Mouse (Mus musculus): Measurements from ENCODE around the gene Mbl2.
"Not testable (repeated sequence)": the region's sequence is repeated elsewhere in the genome, so short reads cannot be mapped to it uniquely, and the experiment has no call there.

Mbl2 gene

GRCm38 (mm10) chr19:30232691-30233090 lies at the start of gene Mbl2:
Mbl2 (plus strand) TSS chr19:30232942.
- no peak for DNase-seq (ENCODE audit: low spot score in 2 of 2)

- DNase-seq (ENCODE audit: low spot score in 2 of 2): no peak
These were observed 47.2 kb upstream of the Mbl2 start for GRCm38 (mm10) chr19:30185536-30185935.

- DNase-seq (ENCODE audit: low spot score in 2 of 2): no peak
These were observed 45.5 kb upstream of the Mbl2 start for GRCm38 (mm10) chr19:30187232-30187631.

- no peak for DNase-seq (ENCODE audit: low spot score in 2 of 2)
These were observed 37.7 kb upstream of the Mbl2 start for GRCm38 (mm10) chr19:30194999-30195398.

- no peak for DNase-seq (ENCODE audit: low spot score in 2 of 2)
These were observed 30.6 kb upstream of the Mbl2 start for GRCm38 (mm10) chr19:30202177-30202576.

- peak in 1 of 2 experiments; percentile 28 for DNase-seq (ENCODE audit: low spot score in 2 of 2)
These were observed 27.5 kb upstream of the Mbl2 start for GRCm38 (mm10) chr19:30205159-30205816.

GRCm38 (mm10) chr19:30205874-30206273 lies 26.9 kb upstream of the Mbl2 start:
- no peak for DNase-seq (ENCODE audit: low spot score in 2 of 2)

GRCm38 (mm10) chr19:30206981-30207380 lies 25.8 kb upstream of the Mbl2 start:
- no peak for DNase-seq (ENCODE audit: low spot score in 2 of 2)

- not testable (repeated sequence) for DNase-seq (ENCODE audit: low spot score in 2 of 2)
These were observed 23.7 kb upstream of the Mbl2 start for GRCm38 (mm10) chr19:30209006-30209405.

- no peak for DNase-seq (ENCODE audit: low spot score in 2 of 2)
These were observed 18.7 kb upstream of the Mbl2 start for GRCm38 (mm10) chr19:30214026-30214425.

- not testable (repeated sequence) for DNase-seq (ENCODE audit: low spot score in 2 of 2)
These were observed 17.0 kb upstream of the Mbl2 start for GRCm38 (mm10) chr19:30215736-30216135.

GRCm38 (mm10) chr19:30216186-30216585 lies 16.6 kb upstream of the Mbl2 start:
- no peak for DNase-seq (ENCODE audit: low spot score in 2 of 2)

GRCm38 (mm10) chr19:30217335-30217734 lies 15.4 kb upstream of the Mbl2 start:
- DNase-seq (ENCODE audit: low spot score in 2 of 2): peak; percentile 41 to 59

GRCm38 (mm10) chr19:30222593-30222992 lies 10.1 kb upstream of the Mbl2 start:
- not testable (repeated sequence) for DNase-seq (ENCODE audit: low spot score in 2 of 2)

GRCm38 (mm10) chr19:30229477-30229876 lies 3.3 kb upstream of the Mbl2 start:
- no peak for DNase-seq (ENCODE audit: low spot score in 2 of 2)

- no peak for DNase-seq (ENCODE audit: low spot score in 2 of 2)
These were observed 1.7 kb downstream of the Mbl2 start for GRCm38 (mm10) chr19:30234416-30234815.

GRCm38 (mm10) chr19:30247359-30247758 lies 14.6 kb downstream of the Mbl2 start:
- no peak for DNase-seq (ENCODE audit: low spot score in 2 of 2)

GRCm38 (mm10) chr19:30248822-30249221 lies 16.1 kb downstream of the Mbl2 start:
- peak; percentile 65 to 68 for DNase-seq (ENCODE audit: low spot score in 2 of 2)

- no peak for DNase-seq (ENCODE audit: low spot score in 2 of 2)
These were observed 19.5 kb downstream of the Mbl2 start for GRCm38 (mm10) chr19:30252253-30252652.

- DNase-seq (ENCODE audit: low spot score in 2 of 2): no peak
These were observed 23.6 kb downstream of the Mbl2 start for GRCm38 (mm10) chr19:30256339-30256738.

- no peak for DNase-seq (ENCODE audit: low spot score in 2 of 2)
These were observed 48.4 kb downstream of the Mbl2 start for GRCm38 (mm10) chr19:30281125-30281524.

- no peak for DNase-seq (ENCODE audit: low spot score in 2 of 2)
These were observed 55.3 kb downstream of the Mbl2 start for GRCm38 (mm10) chr19:30287899-30288490.
